Mouse (Mus musculus) bone marrow, adult 2 months (tissue): ENCODE measurements around the gene Tesk2. TPM values are rescaled to one million over a fixed set of nuclear protein-coding genes. Genes with fewer than 3 reads are reported as not detected.
A peak's percentile ranks its signal among the peaks of the same experiment; 100 is the strongest.
"Not testable (repeated sequence)": the region's sequence is repeated elsewhere in the genome, so short reads cannot be mapped to it uniquely, and the experiment has no call there.

Experiments used
- H3K27ac ChIP-seq: fragments of 200-500 bp; 2 replicates; pipeline ENCODE4 v1.5.1; 2012; ENCODE audit warnings: low read depth, mild to moderate bottlenecking, control low read depth, inconsistent platforms, low read length; ENCODE audit not compliant: control insufficient read depth, poor library complexity, insufficient read depth
- H3K4me1 ChIP-seq: fragments of 200-500 bp; 2 replicates; pipeline ENCODE4 v1.6.1; 2011; ENCODE audit warnings: low read length; ENCODE audit not compliant: control insufficient read depth, insufficient read depth
- H3K4me3 ChIP-seq: fragments of 200-500 bp; replicated peaks from 2 replicates; pipeline ENCODE3; 2011; ENCODE audit warnings: mild to moderate bottlenecking, low read depth, low read length, control low read depth; ENCODE audit not compliant: control insufficient read depth
- CTCF ChIP-seq: fragments of 200-500 bp; IDR thresholded peaks from 2 replicates; pipeline ENCODE4 v1.5.1; 2011; ENCODE audit warnings: low read length, control low read depth; ENCODE audit not compliant: control insufficient read depth, insufficient read depth
- POLR2A ChIP-seq: fragments of 200-500 bp; IDR thresholded peaks from 2 replicates; pipeline ENCODE4 v1.6.1; 2011; ENCODE audit warnings: low read depth, mild to moderate bottlenecking, control low read depth, low read length, borderline replicate concordance; ENCODE audit not compliant: control insufficient read depth
- WGBS: fragments of 180-500 bp; shearing (Covaris S2); methylation state at CpG from one replicate; pipeline ENCODE4 v1.1.7; 2018; 5-methylcytosine and 5-hydroxymethylcytosine counted together
- polyA plus RNA-seq: library from polyadenylated mRNA; stranded (reverse); fragments of >200 nt; gene quantifications from 2 replicates; pipeline ENCODE4 v1.2.4, GENCODE M21; 2011; ENCODE audit warnings: low replicate concordance; ENCODE audit not compliant: missing spikeins, insufficient read depth, insufficient read length

Tesk2 gene
- polyA plus RNA-seq, 1 experiment, result 11.1 TPM

GRCm38 (mm10) chr4:116824541-116825004, 103.8 kb downstream of the Tesk2 start:
- H3K4me1 ChIP-seq, result no peaks in the 10 kb centered on the region; the same call in 1 of the 2 replicates
- TF ChIP-seq CTCF (no peak), POLR2A (peak; percentile 30; the same call in 1 of the 2 replicates)
- WGBS, result under 1% methylated on average over 29 of the region's 29 CpGs
- peak overlapping the region; percentile 45; the same call in 1 of the 2 replicates for H3K27ac ChIP-seq
- peak overlapping the region; percentile 83 for H3K4me3 ChIP-seq

DNA sequence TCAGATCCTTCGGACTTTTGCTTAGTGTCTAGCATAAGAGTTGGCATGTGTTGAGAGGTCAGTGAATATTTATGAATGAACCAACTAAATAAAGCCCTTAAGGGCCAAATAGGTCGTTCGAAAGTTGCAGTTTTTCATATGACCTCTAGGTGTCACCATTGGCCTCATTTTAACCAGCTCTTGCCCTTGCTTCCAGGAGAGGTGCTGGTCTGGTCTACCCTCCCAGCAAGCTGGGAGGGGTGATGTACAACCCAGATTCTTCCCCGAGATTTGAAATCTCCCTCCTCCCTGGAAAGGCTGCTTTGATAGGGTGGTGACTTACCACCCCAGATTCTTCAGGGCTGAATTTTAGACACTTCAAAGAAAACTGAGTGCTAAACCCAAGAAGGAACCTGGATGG, 107.1 kb downstream of the Tesk2 start:
- Histone ChIP-seq H3K4me1 (no peaks in the 10 kb centered on the region; the same call in 1 of the 2 replicates), H3K4me3 (no peak overlapping the region), H3K27ac (no peak overlapping the region)
- TF ChIP-seq POLR2A, result no peak
- peak; percentile 46 for TF ChIP-seq CTCF
- WGBS, result 2% methylated on average over 4 of the region's 4 CpGs

- TF ChIP-seq POLR2A (no peak), CTCF (no peak)
- no peak overlapping the region for H3K4me3 ChIP-seq
- H3K27ac ChIP-seq, result no peak overlapping the region
- WGBS, result 74% methylated on average over 6 of the region's 6 CpGs
- H3K4me1 ChIP-seq, result no peaks in the 10 kb centered on the region; the same call in 1 of the 2 replicates
Observed at GRCm38 (mm10) chr4:116829364-116830069, 108.8 kb downstream of the Tesk2 start.

DNA sequence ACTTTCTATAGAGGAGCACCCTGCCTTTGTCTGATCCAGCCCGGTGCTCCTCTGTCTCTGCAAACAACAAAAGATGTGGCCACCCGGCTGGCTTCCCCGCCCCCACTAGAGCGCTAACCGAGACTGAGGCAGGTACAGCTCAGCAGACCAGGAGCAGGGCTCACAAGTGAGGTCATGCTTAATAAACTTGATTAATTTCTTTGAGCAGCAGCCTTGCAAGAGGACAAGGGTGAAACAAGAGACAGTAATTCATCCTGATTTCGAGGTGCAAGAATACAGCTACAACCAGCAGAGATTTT, 109.3 kb downstream of the Tesk2 start:
- Histone ChIP-seq H3K27ac (no peak overlapping the region), H3K4me1 (no peaks in the 10 kb centered on the region; the same call in 1 of the 2 replicates), H3K4me3 (no peak overlapping the region)
- WGBS, result 68% methylated on average over 6 of the region's 6 CpGs
- TF ChIP-seq POLR2A, result no peak
- no peak for TF ChIP-seq CTCF

GRCm38 (mm10) chr4:116838999-116839398, 118.3 kb downstream of the Tesk2 start:
- Histone ChIP-seq H3K4me3 (no peak overlapping the region), H3K4me1 (no peaks in the 10 kb centered on the region; the same call in 1 of the 2 replicates)
- WGBS, result 72% methylated on average over 2 of the region's 2 CpGs

GRCm38 (mm10) chr4:116840096-116840495, 119.3 kb downstream of the Tesk2 start:
- WGBS, result 37% methylated on average over 26 of the region's 29 CpGs
- not testable (repeated sequence) for H3K4me3 ChIP-seq, H3K4me1 ChIP-seq, H3K27ac ChIP-seq

More at GRCm38 (mm10) chr4:116838999-116839398, 118.3 kb downstream of the Tesk2 start:
- H3K27ac ChIP-seq, result no peak overlapping the region
- TF ChIP-seq CTCF, result no peak
- TF ChIP-seq POLR2A, result no peak

GRCm38 (mm10) chr4:116840841-116841240, 120.1 kb downstream of the Tesk2 start:
- Histone ChIP-seq H3K27ac (no peak overlapping the region), H3K4me3 (no peak overlapping the region), H3K4me1 (no peaks in the 10 kb centered on the region)
- WGBS, result 64% methylated on average over 6 of the region's 6 CpGs
- TF ChIP-seq POLR2A (no peak), CTCF (no peak)

DNA sequence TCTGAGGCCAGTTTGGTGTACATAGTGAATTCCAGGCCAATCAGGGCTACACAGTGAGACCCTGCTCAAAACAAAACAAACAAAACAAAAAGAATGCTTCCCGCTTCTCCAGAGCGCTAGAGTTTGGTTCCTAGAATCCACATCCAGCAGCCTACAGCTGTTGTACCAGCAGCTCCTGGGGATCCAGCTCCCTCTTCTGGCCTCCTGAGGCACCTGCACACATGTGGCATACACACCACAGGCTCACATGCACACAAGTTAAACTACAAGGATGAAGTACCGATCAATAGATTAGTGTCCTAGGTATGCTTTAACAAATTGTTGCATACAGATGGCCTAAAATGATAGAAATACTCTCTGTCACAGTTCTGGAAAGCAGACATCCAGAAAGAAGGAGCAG, 123.6 kb downstream of the Tesk2 start:
- Histone ChIP-seq H3K4me1 (no peaks in the 10 kb centered on the region), H3K27ac (no peak overlapping the region), H3K4me3 (no peak overlapping the region)
- WGBS, result 97% methylated on average over 3 of the region's 3 CpGs
- TF ChIP-seq CTCF, result no peak
- no peak for TF ChIP-seq POLR2A

- H3K4me1 ChIP-seq, result no peaks in the 10 kb centered on the region
- H3K4me3 ChIP-seq, result no peak overlapping the region
- 72% methylated on average over 3 of the region's 3 CpGs for WGBS
- H3K27ac ChIP-seq, result no peak overlapping the region
- TF ChIP-seq CTCF (no peak), POLR2A (no peak)
Observed at GRCm38 (mm10) chr4:116849901-116850300, 129.2 kb downstream of the Tesk2 start.
